Mouse (Mus musculus): ENCODE data around the gene Nupl2. TPM values are rescaled to one million over a fixed set of nuclear protein-coding genes. Genes with fewer than 3 reads are reported as not detected.

Nupl2 gene
- polyA plus RNA-seq (2012; rRNA removed; ENCODE audit: low replicate concordance): 6.8 and 11.5 TPM in 2 replicates

GRCm38 (mm10) chr5:24164789-24165445, at the start of gene Nupl2:
Gene Nupl2 (plus strand): TSS chr5:24164963.

Other genes starting within 250 kb of the Nupl2 start
- 11.5 and 14.9 TPM in 2 replicates for gene Fam126a, start 134.3 kb upstream of the Nupl2 start, polyA plus RNA-seq (2012; rRNA removed; ENCODE audit: low replicate concordance)
- gene Klhl7, start 64.4 kb upstream of the Nupl2 start, polyA plus RNA-seq (2012; rRNA removed; ENCODE audit: low replicate concordance): 7.1 and 8.9 TPM in 2 replicates
- gene Kcnh2, start 186.6 kb downstream of the Nupl2 start, polyA plus RNA-seq (2012; rRNA removed; ENCODE audit: low replicate concordance): 37.6 and 114 TPM in 2 replicates
- gene Nos3, start 199.8 kb downstream of the Nupl2 start, polyA plus RNA-seq (2012; rRNA removed; ENCODE audit: low replicate concordance): 41.6 and 73.0 TPM in 2 replicates
- 1.9 and 4.6 TPM in 2 replicates for gene Atg9b, start 227.2 kb downstream of the Nupl2 start, polyA plus RNA-seq (2012; rRNA removed; ENCODE audit: low replicate concordance)
- 69.9 and 87.9 TPM in 2 replicates for gene Abcb8, start 228.7 kb downstream of the Nupl2 start, polyA plus RNA-seq (2012; rRNA removed; ENCODE audit: low replicate concordance)
- gene Asic3, start 248.4 kb downstream of the Nupl2 start, polyA plus RNA-seq (2012; rRNA removed; ENCODE audit: low replicate concordance): 0.64 and 0.75 TPM in 2 replicates

Data from subcutaneous adipose tissue, adult 2 months (tissue).